Mouse (Mus musculus): ENCODE results near the gene Olfr378.

The Olfr378 gene

DNA sequence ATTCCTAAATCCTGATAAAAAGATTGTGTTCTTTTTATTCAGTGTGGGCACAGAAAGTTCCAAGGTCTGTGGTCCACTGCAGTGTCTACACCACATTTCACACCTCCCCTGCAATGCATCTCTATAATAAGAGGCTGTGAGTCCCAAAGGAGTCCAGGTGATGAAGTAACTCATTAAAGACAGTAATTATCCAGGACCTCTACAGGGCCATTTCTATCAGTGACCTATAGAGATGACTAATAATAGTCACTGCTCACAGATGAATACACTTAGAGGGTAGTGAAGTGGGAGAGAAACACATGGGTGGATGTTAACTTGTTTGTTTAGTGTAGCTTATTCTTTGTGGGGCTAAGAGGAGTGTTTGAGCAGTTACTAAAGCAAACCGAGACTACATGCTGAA lies at the start of gene Olfr378:
Gene Olfr378, minus strand, starts transcription at position 101 of the 400 bp plus-strand sequence.
- DNase-seq (ENCODE audit: low spot score): no peak

GRCm38 (mm10) chr11:73457408-73457807 lies 29.1 kb upstream of the Olfr378 start, which contains the start of gene Olfr380:
Gene Olfr380, minus strand, starts transcription at chr11:73457508.
- DNase-seq (ENCODE audit: low spot score): no peak

DNA sequence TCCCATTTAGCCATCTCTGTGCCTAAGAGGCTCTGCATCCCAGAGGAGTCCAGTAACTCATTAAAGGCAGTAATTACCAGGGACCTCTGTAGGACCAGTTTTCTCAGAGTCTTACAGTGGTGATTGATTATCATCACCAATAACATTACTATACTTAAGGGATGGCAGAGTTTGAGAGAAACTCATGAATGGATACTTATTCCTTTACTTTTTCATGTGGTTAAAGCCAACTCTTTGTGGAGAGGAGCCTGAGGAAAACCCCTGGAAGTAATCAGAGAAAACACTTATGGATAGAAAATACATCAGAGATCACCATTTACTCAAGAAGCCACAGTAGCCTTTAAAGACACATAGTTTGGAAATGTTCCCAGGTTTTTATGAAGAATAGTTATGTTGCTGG lies 28.8 kb downstream of the Olfr378 start, which contains the start of gene Olfr1:
Gene Olfr1, minus strand, starts transcription at position 101 of the 400 bp plus-strand sequence.
- DNase-seq (ENCODE audit: low spot score): no peak

- no peak for DNase-seq (ENCODE audit: low spot score)
Measured at GRCm38 (mm10) chr11:73395374-73395773, 32.9 kb downstream of the Olfr378 start.
